Mouse (Mus musculus) ES-Bruce4 (cell line): Measurements from ENCODE around the gene Unc5b. TPM values are rescaled to one million over a fixed set of nuclear protein-coding genes. Genes with fewer than 3 reads are reported as not detected.

ENCODE experiments used
- H3K27ac ChIP-seq: 2 replicates; pipeline ENCODE4 v1.5.1; 2012; ENCODE audit warnings: low read length, inconsistent platforms; ENCODE audit not compliant: insufficient read depth
- H3K27me3 ChIP-seq: 2 replicates; pipeline ENCODE4 v1.6.1; 2012; ENCODE audit warnings: mild to moderate bottlenecking, low read length, inconsistent platforms; ENCODE audit not compliant: control insufficient read depth, poor library complexity, insufficient read depth, severe bottlenecking
- H3K36me3 ChIP-seq: 2 replicates; pipeline ENCODE4 v1.6.1; 2012; ENCODE audit warnings: inconsistent platforms, mild to moderate bottlenecking, low read length, moderate library complexity; ENCODE audit not compliant: control insufficient read depth, poor library complexity, insufficient read depth, severe bottlenecking
- H3K4me1 ChIP-seq: one replicate; pipeline ENCODE4 v1.8.1; 2011; ENCODE audit warnings: low read length; ENCODE audit not compliant: control insufficient read depth, insufficient read depth
- H3K4me3 ChIP-seq: 2 replicates; pipeline ENCODE4 v1.5.1; 2011; ENCODE audit warnings: low read depth, mild to moderate bottlenecking, low read length
- H3K9ac ChIP-seq: 2 replicates; pipeline ENCODE4 v1.6.1; 2012; ENCODE audit warnings: low read depth, mild to moderate bottlenecking, inconsistent platforms; ENCODE audit not compliant: poor library complexity, severe bottlenecking
- H3K9me3 ChIP-seq: replicated peaks from 2 replicates; pipeline ENCODE4 v1.6.1; 2012; ENCODE audit warnings: mild to moderate bottlenecking, low read length, inconsistent platforms; ENCODE audit not compliant: control insufficient read depth, poor library complexity, insufficient read depth, severe bottlenecking
- CTCF ChIP-seq: IDR thresholded peaks from one replicate; pipeline ENCODE4 v1.8.1; 2011; ENCODE audit warnings: low read depth, low read length
- EP300 ChIP-seq: IDR thresholded peaks from 2 replicates; pipeline ENCODE4 v1.6.1; 2011; ENCODE audit warnings: low read depth, low read length; ENCODE audit not compliant: insufficient read depth
- POLR2A ChIP-seq: IDR thresholded peaks from one replicate; pipeline ENCODE4 v1.8.1; 2011; ENCODE audit warnings: low read length; ENCODE audit not compliant: insufficient read depth
- polyA plus RNA-seq: library from polyadenylated mRNA; stranded (reverse); fragments of >200 nt; gene quantifications from 2 replicates; pipeline ENCODE4 v1.2.4, GENCODE M21; 2011; ENCODE audit warnings: low read depth; ENCODE audit not compliant: missing spikeins, insufficient read depth, insufficient read length

The Unc5b gene
- polyA plus RNA-seq, 1 experiment = 36.7 TPM

- no peaks in the 10 kb centered on the region for H3K27me3 ChIP-seq
- H3K4me3 ChIP-seq = no peak overlapping the region
- no peak overlapping the region for H3K27ac ChIP-seq
- H3K4me1 ChIP-seq = peaks cover 4% of the 10 kb centered on the region
- TF ChIP-seq EP300 = 0 out of 2 replicates have a peak, but pooled peaks have one; percentile 21
- no peak for TF ChIP-seq CTCF
- H3K9ac ChIP-seq = no peak overlapping the region
- H3K9me3 ChIP-seq = no peaks in the 10 kb centered on the region
- H3K36me3 ChIP-seq = no peaks in the 10 kb centered on the region
Observed at GRCm38 (mm10) chr10:60792841-60793240, 38.5 kb downstream of the Unc5b start.

- TF ChIP-seq CTCF (no peak), EP300 (no peak), POLR2A (no peak)
- Histone ChIP-seq H3K9ac (no peak overlapping the region), H3K27me3 (no peaks in the 10 kb centered on the region), H3K4me1 (peaks cover 4% of the 10 kb centered on the region), H3K9me3 (no peaks in the 10 kb centered on the region), H3K27ac (no peak overlapping the region), H3K4me3 (no peak overlapping the region), H3K36me3 (no peaks in the 10 kb centered on the region)
Observed at GRCm38 (mm10) chr10:60792365-60792764, 39.0 kb downstream of the Unc5b start.

- H3K9ac ChIP-seq = peak overlapping the region; percentile 31; the same call in 1 of the 2 replicates
- no peaks in the 10 kb centered on the region for H3K27me3 ChIP-seq
- TF ChIP-seq POLR2A (no peak), EP300 (no peak), CTCF (no peak)
- no peak overlapping the region for H3K4me3 ChIP-seq
- peaks cover 4% of the 10 kb centered on the region for H3K4me1 ChIP-seq
- no peak overlapping the region for H3K27ac ChIP-seq
- no peaks in the 10 kb centered on the region for H3K36me3 ChIP-seq
- H3K9me3 ChIP-seq = no peaks in the 10 kb centered on the region
Observed at GRCm38 (mm10) chr10:60790912-60791311, 40.5 kb downstream of the Unc5b start.

GRCm38 (mm10) chr10:60787303-60788074, 43.9 kb downstream of the Unc5b start:
- Histone ChIP-seq H3K27me3 (no peaks in the 10 kb centered on the region), H3K36me3 (no peaks in the 10 kb centered on the region), H3K4me3 (no peak overlapping the region), H3K9ac (no peak overlapping the region), H3K4me1 (peaks cover 9% of the 10 kb centered on the region), H3K27ac (no peak overlapping the region), H3K9me3 (no peaks in the 10 kb centered on the region)
- TF ChIP-seq EP300 (no peak), CTCF (no peak), POLR2A (no peak)

GRCm38 (mm10) chr10:60783608-60784007, 47.8 kb downstream of the Unc5b start:
- Histone ChIP-seq H3K9ac (no peak overlapping the region), H3K27ac (peak overlapping the region; percentile 23; the same call in 1 of the 2 replicates)

GRCm38 (mm10) chr10:60779628-60780027, 51.8 kb downstream of the Unc5b start:
- Histone ChIP-seq H3K4me1 (peaks cover 7% of the 10 kb centered on the region), H3K9ac (peak overlapping the region; percentile 26), H3K27ac (no peak overlapping the region), H3K36me3 (no peaks in the 10 kb centered on the region), H3K9me3 (no peaks in the 10 kb centered on the region), H3K27me3 (no peaks in the 10 kb centered on the region), H3K4me3 (peak overlapping the region; percentile 48)
- TF ChIP-seq EP300 (peak; percentile 13; the same call in 1 of the 2 replicates), POLR2A (no peak), CTCF (peak; percentile 95)

More at GRCm38 (mm10) chr10:60783608-60784007, 47.8 kb downstream of the Unc5b start:
- H3K27me3 ChIP-seq = no peaks in the 10 kb centered on the region
- TF ChIP-seq EP300 (peak; percentile 76; the same call in 1 of the 2 replicates), CTCF (no peak)
- no peaks in the 10 kb centered on the region for H3K36me3 ChIP-seq
- H3K4me1 ChIP-seq = peaks cover 7% of the 10 kb centered on the region
- no peak overlapping the region for H3K4me3 ChIP-seq
- no peaks in the 10 kb centered on the region for H3K9me3 ChIP-seq
